Mouse (Mus musculus) CD8-positive naive resting alpha-beta T cell, adult 2 months (primary cell): ENCODE results near the gene Ogt.

Source experiments
- DNase-seq, 2 experiments: peaks; one replicate each; pipeline ENCODE4 v3.0.0; 2022; ENCODE audit warnings: low read depth in 2 of 2, low spot score in 2 of 2

The Ogt gene

DNA sequence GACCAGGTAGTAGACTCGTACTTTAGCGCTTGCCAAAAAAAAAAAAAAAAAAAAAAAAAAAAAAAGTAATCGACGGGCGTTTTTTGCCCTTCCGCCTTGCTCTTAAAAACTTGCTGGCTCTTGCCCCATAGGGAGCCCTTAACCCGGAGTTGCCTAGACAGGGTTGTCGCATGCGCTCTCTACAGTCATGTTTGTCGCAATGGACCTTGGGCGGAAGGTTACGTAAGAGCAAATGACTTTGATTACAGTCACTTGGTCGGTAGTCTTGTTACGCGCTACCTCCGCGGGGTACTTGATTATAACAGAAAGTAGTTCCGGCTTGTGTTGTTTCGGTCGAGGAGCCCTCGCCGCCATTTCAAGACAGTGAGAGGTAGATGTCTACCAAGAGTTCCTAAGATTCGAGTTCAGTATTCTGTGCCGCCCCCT, at the start of gene Ogt:
Gene Ogt, plus strand, starts transcription at position 320 of the 426 bp plus-strand sequence.
- DNase-seq, result peak; percentile 86 to 90

DNA sequence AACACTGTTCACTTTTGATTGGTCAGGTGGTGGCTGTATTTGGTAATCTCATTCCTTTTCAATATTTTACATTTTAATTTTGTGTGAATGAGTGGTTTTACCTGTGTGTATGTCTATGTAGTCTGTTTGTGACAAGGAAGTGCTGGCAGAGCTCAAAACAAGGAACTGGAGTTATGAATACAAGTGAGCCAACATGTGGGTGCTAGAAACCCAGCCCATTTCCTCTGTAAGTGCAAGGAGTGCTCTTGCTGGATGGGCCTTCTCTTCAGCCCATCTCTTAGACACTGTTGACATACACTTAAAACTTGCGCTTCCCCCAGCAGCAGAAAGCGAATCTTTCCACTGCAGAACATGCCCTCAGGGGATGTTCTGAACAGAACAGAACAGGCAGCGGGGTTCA, 23.7 kb upstream of the Ogt start:
- no peak for DNase-seq

DNA sequence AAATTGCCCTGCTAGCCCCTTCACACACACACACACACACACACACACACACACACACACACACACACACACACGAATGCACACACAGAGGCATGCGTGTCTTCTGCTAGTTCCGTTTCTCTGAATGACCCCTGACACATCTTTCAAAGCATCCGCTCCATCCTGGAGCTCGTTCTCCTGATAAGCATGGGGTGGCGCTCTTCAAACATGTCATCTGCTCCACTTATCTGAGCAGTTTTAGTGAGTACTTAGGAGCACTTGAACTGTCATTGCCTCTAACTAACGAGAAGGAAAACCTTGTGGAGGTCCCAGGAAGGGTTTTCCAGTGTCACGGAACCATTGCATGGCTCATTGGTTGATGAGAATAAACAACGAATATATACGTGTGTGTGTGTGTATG, 22.0 kb upstream of the Ogt start:
- no peak for DNase-seq

DNA sequence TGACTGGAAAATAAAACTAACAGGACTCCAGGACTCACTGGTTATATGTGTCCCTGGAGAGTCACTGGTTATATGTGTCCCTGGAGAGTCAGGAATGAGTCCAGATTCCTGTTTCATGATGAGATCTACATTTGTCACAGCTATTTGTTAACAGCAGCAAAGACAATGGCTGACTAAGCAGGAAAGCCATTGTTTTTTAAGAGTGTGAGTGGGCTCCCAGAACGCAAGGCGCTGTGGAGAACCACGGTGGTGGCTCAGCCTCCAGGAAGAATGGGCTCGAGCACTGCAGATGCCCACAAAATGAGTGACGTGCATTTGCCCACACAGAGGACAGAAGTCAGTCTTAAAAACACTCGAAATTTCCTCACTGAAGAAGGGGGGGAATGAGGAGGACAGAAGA, 19.5 kb upstream of the Ogt start:
- no peak for DNase-seq

DNA sequence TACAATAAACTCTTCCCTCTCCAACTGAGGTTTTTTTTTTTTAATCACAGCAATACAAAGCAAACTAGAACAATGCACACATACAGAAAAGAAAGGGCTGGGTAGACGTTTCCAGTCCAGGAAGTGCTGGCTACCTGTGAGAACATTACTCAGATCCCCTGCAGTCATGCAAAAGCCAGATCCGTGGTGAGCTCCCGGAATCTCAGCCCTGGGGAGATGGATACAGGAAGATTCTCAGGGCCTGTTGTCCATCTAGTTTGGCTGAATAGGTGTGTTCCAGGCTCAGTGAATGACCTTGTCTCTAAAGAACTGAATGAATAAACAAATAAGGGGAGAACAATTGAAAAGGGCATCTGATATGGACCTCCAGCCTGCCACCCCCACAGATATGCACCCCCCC, 17.3 kb upstream of the Ogt start:
- no peak for DNase-seq

DNA sequence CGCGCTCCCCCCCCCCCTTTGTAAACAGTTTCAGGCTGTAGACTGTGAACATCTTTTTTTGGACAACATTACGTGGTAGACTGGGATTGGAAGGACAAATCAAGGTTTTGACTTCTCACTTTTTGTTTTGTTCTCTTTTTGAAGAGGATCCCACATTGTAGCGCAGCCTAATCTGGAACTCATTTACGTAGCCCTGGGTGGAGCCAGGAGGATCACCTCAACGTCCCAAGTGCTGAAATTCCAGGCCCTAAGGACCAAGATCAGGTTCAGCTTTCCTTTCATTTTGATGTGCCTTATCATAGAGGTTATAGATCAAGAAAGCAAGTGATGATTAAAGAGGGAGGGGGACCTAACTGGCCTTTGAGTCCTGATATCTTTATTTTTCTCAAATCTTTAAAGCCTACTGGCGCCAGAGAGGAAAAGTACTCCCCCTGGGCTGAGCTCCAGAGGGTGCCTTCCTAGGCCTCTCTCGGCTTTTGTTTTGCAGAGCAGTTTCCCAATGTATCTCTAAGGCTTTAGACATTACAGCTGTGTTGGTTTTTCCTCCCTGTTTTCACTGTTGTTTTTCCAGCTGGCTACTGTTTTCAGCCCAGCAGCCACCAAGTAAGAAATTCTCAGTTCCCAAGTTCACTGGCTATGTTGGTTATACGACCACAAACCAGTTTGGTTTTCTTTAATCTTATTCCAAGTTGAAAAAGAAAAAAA, 2.9 kb upstream of the Ogt start:
- no peak for DNase-seq

DNA sequence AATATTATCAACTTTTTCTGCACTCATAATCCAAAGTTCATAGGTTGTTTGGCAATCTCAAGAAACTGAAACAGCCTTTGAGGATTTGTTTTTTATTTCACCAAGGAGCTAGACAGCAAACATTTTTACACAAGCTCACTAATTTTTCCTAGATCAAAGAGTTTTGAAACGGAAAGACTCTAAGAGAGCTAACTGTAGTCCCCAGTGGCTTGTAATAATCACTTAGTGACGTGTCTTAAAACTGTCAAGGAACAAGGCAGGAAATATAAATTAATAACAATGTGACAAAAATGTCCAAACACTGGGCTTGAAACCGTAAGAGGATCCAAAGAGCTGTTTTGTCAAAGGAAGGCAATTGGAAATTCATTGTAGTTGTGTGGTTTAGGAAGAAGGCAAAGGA, 1.0 kb upstream of the Ogt start:
- peak in 1 of 2 experiments; percentile 4 for DNase-seq

DNA sequence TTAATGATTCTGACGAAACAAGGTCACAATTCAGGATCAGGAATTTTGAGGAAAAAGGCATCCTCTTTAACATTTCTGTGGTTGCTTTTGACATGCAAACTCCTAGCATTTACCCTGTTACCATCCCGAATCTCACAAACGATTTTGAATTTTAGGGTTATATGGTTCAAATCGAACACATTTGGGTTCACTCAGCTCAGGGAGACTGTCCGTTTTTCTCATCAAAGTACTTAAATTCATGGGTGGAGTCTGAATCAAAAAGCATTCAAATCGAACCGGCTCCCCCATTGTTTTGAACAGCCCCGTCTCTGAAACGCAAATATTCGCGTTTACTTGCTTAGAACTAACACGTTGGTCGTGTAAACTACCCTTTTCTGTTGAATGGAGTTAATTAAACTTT, 554 bp upstream of the Ogt start:
- peak; percentile 3 to 21 for DNase-seq

DNA sequence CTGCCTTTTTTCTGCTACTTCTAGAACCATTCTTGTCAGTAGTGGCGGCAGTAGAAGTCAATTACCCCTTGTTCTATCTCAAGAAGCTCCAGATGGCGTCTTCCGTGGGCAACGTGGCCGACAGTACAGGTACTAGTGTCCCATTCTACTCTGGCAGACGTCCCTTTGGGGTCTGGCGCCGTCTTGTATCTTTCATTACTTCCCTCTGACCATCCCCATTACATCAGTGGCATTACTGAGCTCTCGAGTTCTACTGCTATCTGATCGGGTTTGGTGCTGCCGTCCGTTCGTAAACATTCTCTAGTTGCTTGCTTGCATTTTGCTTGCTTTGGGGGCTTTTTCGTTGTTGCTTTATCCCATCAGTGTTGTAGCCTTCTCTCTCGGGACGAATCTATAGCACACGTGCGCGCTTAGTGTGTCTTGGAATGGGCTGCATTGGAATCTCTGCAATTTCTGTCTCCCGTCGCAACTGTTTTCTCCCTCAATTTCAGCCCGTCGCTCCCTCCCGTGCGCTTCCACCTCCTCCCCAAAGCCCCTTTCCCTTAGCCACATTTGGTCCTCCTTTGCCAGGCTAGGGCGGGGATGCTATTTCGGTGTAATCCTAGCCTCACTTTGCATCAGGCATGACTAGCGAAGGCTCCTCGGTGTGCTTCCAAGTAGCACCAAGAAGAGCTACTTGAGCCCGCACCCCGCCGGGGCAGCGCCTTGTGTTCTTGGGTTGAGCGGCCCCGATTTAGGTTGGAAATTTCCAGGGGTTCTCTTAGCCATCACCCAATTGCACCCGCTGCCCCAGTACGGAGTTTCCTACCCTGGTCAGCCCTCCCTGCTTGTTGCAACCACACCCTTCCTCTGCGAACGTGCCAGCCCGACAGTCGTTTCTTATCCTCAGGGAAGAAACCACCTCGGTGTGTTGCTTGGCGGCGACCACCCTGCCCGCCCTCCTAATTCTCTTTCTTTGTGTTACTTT, 617 bp downstream of the Ogt start:
- DNase-seq, result peak; percentile 2 to 14

DNA sequence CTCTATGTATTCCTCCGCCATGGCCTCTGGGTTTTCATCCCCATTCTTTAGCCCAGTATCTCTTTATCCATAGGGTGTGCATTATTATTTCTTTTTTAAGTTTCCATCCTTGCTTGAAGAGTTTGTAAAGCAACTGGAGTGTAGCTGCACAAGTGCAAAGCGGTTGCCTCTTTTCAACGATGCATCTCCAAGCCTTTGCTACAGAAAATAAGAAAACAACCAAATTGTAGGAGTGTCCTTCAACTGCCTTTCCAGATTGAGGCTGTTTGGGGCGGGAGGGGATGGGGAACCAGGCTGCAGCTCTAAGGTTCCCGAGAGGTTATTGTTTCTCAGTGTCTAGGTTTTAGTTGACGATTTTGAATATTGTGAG, 1.3 kb downstream of the Ogt start:
- no peak for DNase-seq

DNA sequence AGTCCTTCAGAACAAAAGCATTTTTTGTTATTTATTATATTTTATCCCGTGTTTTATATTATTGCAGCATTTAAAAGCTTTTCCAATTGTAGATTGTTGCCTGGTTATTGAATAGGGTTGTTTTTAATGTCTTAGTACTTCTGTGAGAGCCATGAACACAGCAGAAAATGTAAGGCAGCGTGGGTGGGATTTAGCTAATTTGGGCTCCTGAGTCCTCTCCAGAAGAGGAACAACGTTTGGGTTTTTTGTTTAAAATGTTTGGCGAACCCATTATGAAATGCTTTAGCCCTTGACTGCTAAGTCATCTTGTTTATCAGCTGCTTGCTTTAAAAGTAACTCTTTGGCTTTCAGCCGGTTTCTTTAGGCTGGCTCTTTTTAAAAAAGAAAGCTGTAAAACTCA, 2.2 kb downstream of the Ogt start:
- no peak for DNase-seq

DNA sequence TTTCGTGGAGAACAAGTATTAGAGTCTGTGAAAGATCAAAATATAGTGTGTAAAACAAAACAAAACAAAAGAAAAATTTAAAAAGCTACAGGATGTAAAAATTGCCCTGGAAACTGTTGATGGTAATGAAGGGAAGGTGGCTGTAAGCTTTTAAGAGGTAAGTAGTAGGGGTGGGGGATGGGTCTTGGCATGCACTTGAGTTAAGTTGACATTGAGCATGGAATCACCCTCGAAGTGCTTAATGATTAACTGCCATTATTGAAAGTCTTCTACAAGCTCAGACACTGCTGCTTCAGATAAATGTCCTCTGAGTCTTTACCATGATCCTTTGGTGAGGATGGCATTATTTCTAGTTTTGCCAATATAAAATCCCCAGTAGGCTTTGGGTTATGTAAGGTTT, 5.4 kb downstream of the Ogt start:
- DNase-seq, result no peak

DNA sequence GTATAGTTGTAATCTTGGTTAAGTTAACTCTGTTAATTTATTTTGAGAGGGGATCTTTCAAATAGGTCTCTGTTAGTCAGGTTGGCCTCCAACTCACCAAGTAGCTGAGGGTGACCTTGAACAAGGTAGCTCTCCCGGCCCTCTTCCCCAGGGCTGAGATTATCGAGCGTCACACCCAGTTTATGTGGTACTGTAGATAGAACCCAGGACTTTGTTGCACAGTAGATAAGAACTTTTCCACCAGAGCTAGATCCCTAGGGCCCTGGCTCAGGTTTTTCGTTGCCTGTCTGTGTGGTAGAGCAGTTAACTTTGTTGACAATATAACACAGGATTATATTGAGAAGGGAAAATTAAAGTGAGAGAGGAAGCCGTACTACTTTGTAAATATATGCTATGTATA, 6.8 kb downstream of the Ogt start:
- DNase-seq, result no peak

DNA sequence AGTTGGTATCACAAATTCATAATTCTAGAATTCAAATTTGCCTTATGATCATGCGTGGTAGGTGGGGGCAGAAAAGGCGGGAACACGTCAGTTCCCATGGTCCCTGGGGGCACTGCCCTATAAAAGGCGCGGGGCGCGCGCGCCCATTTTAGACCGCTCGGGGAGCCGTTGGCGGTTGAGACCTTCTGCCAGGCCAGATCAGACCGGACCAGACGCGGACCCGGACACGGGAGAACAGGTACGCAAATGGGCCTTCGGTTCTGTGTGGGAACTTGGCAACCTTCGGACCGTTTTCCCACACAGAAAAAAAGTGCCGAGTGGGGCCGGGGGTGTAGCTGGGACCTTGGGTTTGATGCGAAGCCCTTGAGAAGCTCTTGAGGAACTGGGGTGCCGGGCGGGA, 55.8 kb downstream of the Ogt start:
- no peak for DNase-seq

DNA sequence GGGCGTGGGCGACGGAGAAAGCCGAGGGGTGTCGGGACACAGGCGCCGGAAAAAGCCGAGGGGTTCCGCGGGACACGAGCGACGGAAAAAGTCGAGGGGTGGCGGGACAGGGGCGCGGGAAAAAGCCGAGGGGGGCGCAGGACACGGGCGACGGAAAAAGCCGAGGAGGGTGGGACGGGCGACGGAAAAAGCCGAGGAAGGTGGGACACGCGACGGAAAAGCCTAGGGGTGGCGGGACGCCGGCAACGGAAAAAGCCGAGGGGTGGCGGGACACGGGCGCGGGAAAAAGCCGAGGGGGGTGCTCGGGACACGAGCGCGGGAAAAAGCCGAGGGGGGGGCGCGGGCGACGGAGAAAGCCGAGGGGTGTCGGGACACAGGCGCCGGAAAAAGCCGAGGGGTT, 57.7 kb downstream of the Ogt start:
- no peak for DNase-seq

DNA sequence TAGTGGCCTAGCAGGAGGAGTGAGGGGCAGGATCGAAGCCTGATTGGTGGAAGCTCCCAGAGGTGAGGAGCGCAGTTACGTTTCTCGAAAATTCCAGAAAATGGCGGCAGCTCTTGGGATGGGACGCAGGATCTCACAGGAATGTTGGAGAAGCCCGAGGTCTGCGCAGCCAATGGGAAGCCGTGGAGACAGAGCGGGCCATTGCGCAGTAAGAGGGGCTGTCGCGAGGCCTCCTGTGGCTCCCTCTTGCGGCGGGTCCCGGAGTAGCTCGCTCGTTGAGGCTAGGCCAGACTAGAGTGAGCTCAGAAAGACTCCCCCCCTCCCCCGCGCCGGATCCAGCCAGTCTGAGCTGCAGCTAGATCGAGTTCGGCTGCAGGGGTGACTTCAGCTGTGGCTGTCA, 58.4 kb downstream of the Ogt start:
- no peak for DNase-seq

DNA sequence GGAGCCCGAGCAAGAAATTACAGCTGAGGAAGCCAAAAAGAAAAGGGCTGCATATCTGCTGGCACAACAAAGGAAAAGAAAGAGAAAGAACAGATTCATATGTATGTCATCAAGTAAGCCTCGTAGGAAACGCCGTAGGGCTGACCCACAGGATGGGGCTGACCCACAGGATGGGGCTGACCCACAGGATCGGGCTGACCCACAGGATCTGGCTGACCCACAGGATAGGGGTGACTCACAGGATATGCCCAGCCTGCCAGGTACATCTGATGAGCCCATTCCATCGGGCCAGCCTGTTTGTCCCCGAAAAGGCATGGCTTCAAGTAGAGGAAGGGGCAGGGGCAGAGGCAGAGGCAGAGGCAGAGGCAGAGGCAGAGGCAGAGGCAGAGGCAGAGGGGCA, 65.3 kb downstream of the Ogt start:
- no peak for DNase-seq

DNA sequence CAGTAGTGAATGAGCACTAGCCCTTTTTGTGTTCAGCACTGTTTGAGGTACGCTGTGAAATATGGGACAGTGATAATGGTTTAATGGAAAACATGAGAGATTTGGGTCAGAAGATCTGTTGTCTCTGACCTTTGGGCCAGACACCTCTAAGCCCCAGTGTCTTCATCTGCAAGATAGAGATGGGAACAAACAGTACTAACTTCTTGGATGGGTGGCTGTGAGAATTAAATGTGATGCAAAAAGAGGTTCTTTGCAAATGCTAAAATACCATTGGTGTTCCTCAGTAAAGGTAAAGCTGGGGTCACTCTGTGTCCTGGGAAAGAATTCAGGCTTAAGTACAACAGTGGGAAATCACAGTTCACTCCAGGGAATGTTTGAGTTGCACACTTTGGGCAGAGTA, 80.5 kb downstream of the Ogt start:
- no peak for DNase-seq

DNA sequence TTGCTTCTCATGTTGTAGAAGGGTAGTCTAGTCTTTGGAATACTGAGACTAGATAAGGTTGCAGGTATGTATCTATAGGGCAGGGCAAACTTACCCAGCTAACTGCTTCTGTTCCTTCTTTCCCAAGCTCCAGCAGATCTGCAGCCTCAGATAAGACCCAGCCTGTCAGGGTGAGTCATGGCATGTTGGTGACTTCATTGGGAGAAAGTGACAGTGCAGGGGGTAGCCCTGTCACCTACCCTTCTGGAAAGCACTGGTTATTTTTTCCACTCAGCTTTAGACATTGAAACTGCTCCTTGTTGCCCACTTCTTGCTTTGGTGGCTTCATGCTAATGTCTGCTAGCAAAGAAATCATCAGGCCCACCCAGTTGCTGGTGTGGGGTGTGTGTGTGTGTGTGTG, 90.2 kb downstream of the Ogt start:
- DNase-seq, result no peak

DNA sequence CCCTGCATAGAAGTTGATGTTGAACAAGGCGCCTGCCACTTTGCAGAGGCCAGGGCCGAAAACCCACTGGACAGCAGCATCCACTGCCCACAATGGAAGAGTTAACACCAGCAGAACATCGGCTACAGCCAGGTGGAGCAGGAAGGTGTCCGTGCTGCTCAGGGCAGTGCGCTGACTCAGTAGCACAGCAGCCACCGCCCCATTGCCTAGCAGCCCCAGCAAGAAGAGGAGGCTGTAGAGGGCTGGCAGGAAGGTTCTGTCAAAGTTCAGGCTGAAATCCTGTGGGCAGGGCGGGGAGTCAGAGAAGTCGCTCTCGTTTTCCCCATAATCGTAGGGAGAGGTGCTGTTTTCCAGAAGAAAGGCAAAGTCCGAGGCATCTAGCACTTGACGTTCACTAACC, 92.8 kb downstream of the Ogt start:
- no peak for DNase-seq

DNA sequence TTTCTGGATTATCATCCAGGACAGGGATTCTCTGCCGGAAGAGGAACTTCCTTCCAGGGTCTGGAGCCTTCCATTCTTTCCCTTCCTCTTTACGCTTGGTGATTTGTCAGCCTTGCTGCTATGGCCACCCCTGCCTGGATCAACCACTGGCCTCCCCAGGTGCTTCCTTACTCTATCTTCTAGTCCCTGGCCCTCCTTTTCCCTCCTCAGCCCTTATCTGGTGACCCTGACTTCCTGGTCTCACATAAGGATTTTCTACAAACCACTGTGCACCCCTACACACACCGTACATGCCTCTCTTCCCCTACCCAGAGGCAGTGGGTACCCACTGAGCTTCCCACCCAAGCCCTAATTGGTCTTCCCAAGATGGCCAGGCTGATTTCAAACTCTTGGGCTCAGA, 93.4 kb downstream of the Ogt start:
- no peak for DNase-seq

DNA sequence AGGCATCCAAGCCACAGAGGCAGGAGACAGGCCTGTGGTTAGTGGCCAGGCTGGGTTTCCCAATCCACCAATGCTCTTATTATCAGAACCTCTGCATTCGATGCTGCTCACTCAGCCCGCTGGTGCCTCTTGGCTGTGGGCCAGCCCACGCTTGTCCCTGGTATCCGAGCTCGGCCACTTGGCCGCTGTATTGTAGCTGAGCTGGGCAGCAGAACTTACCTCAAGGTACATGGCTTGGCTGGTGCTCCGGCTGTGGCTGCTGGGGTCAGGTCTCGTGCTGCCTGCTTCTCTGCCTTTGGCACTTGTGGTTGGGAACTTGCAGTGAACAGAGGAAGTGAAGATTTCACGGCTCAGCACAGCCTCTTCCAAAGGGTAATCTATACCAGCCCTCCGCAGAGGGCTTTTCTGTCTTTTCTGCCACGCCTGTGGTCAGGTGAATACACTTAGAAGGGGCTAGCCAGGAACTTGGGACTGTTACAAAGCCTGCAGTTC, 94.0 kb downstream of the Ogt start, which contains the start of gene Cxcr3:
Gene Cxcr3, minus strand, starts transcription at position 442 of the 492 bp plus-strand sequence.
- peak; percentile 8 to 16 for DNase-seq
